Mouse (Mus musculus): ENCODE results near the gene Emsy. TPM values are rescaled to one million over a fixed set of nuclear protein-coding genes. Genes with fewer than 3 reads are reported as not detected.

Emsy gene
- polyA plus RNA-seq, 1 experiment: 14.8 TPM

DNA sequence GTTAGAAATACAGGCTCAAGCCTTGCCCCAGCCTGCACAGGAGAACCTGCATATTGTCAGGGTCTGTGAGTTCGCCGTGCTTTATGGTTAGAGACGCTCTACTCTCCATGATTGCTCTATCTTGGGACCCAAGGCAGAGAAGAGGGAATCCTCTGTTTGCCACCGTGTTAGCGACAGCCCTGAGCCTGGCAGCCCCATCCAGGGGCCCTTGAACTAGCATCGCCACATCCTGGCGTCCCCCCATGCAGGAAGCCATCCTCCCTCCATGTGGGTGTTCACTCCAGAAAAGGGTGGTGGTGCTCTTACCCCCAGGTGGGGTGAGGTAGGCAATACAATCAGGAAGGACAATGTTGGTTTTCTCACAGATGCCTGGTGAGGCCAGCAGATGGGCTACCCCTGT is 82.3 kb downstream of the Emsy start:
- H3K4me3 ChIP-seq (ENCODE audit: extremely low read depth, insufficient read depth, insufficient read length): no peak overlapping the region
- H3K36me3 ChIP-seq (ENCODE audit: control insufficient read depth, insufficient read depth, low read length): no peaks in the 10 kb centered on the region
- 66% methylated on average over 7 of the region's 7 CpGs for WGBS
- TF ChIP-seq POLR2A (IDR thresholded peaks at IDR 0.05; ENCODE audit: low read depth, low read length) (no peak), CTCF (IDR thresholded peaks at IDR 0.05; ENCODE audit: extremely low read depth, insufficient read depth, insufficient read length, insufficient replicate concordance) (no peak)
- no peaks in the 10 kb centered on the region for H3K4me1 ChIP-seq (ENCODE audit: control insufficient read depth, insufficient read depth, insufficient read length)
- no peak for DNase-seq (ENCODE audit: low read depth in 1 of 2, low spot score in 2 of 2)
- H3K27ac ChIP-seq (ENCODE audit: insufficient read depth, low read length): no peak overlapping the region
- H3K27me3 ChIP-seq (ENCODE audit: control insufficient read depth, insufficient read depth, low read length): no peaks in the 10 kb centered on the region

DNA sequence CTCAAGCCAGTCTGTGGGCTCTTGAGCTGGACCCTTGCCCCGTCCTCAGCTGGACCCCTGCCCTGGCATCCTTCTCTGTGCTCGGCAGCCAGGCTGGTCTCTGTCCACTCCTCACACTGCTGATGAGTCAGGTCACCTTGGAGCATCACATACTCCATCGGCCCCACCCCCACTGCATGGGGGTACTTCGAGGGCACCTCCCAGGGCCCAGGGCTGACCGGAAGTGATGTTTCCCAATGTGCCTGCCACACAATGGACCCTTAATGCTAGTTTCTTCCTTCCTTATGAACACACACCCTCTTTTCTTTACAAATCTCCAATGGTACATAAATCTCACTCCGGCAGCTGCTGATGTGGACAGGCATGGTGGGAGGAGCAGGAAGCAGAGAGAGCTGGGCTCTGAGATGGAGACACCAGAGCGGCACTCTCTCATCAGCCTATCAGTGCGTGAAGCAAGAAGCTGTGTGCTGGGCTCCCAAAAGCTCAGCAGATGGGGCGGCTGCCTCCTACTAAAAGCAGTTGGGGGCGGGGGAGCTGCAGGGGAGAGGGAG is 83.3 kb downstream of the Emsy start:
- TF ChIP-seq POLR2A (IDR thresholded peaks at IDR 0.05; ENCODE audit: low read depth, low read length): no peak
- H3K36me3 ChIP-seq (ENCODE audit: control insufficient read depth, insufficient read depth, low read length): no peaks in the 10 kb centered on the region
- H3K4me1 ChIP-seq (ENCODE audit: control insufficient read depth, insufficient read depth, insufficient read length): no peaks in the 10 kb centered on the region
- peak overlapping the region; percentile 5; the same call in 1 of the 2 replicates for H3K27ac ChIP-seq (ENCODE audit: insufficient read depth, low read length)
- WGBS: 45% methylated on average over 10 of the region's 10 CpGs
- no peak for DNase-seq (ENCODE audit: low read depth in 1 of 2, low spot score in 2 of 2)
- H3K4me3 ChIP-seq (ENCODE audit: extremely low read depth, insufficient read depth, insufficient read length): no peak overlapping the region
- no peaks in the 10 kb centered on the region for H3K27me3 ChIP-seq (ENCODE audit: control insufficient read depth, insufficient read depth, low read length)

DNA sequence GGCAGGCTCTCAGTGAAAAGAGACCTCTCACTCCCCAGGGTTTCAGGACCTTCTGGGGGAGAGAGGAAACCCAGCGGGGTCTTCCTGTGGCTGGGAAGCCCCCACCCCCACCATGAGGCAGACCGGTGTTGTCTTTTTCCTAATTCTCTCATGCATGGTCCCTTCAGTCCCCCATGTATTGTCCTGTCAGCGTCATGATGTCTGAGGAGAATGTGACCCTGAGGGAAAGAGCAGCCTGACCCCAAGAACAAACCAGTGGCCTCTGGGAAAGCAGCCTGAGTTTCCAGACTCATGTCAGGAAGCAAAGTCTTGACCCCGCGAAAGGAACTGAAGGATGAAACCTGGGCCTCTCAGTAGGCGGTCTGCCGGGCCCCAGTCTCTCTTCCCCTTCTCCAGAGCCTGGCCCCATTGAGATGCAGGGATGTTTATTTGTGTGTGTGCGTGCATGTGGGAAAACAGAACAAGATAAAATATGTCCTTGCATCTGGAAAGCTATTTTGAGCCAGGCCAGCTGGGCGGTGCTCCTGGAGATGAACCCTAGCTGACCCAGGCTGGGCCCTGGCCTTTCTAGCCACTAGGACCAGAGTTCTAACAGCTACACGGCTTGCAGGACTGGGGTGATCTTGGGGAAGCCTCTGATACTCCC is 84.2 kb downstream of the Emsy start:
- TF ChIP-seq POLR2A (IDR thresholded peaks at IDR 0.05; ENCODE audit: low read depth, low read length) (no peak), CTCF (IDR thresholded peaks at IDR 0.05; ENCODE audit: extremely low read depth, insufficient read depth, insufficient read length, insufficient replicate concordance) (no peak)
- Histone ChIP-seq H3K4me3 (ENCODE audit: extremely low read depth, insufficient read depth, insufficient read length) (no peak overlapping the region), H3K4me1 (ENCODE audit: control insufficient read depth, insufficient read depth, insufficient read length) (no peaks in the 10 kb centered on the region), H3K27me3 (ENCODE audit: control insufficient read depth, insufficient read depth, low read length) (no peaks in the 10 kb centered on the region), H3K27ac (ENCODE audit: insufficient read depth, low read length) (no peak overlapping the region), H3K36me3 (ENCODE audit: control insufficient read depth, insufficient read depth, low read length) (no peaks in the 10 kb centered on the region)
- 72% methylated on average over 10 of the region's 10 CpGs for WGBS
- no peak for DNase-seq (ENCODE audit: low read depth in 1 of 2, low spot score in 2 of 2)

DNA sequence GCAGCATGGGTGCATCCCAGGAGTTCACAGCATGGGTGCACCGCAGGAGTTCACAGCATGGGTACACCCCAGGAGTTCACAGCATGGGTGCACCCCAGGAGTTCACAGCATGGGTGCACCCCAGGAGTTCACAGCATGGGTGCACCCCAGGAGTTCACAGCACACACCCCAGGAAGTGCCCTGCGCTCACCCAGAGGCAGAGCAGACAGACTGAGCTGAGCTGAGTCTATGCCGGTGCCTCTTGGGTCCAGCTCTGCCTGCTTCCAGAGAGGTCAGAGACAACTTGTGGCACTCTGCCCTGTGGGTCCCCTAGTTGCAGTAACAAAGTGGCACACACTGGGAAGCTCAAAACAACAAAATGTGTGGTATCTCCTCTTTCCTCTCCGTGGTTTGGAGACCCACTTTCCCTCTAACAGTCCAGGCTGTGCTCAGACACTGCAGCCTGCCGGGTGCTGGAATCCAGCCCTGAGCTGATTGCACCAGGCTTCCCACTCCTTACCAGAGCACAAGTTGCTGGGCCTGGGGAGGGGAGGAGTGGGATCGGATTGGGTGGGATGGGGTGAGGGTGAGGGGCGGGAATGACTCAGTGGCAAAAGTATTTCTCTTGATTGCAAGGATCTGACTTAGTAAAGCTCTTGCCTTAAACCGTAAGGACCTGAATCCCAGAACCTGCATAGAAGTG is 85.6 kb downstream of the Emsy start:
- H3K27me3 ChIP-seq (ENCODE audit: control insufficient read depth, insufficient read depth, low read length): no peaks in the 10 kb centered on the region
- 68% methylated on average over 8 of the region's 8 CpGs for WGBS
- H3K36me3 ChIP-seq (ENCODE audit: control insufficient read depth, insufficient read depth, low read length): no peaks in the 10 kb centered on the region
- H3K4me1 ChIP-seq (ENCODE audit: control insufficient read depth, insufficient read depth, insufficient read length): no peaks in the 10 kb centered on the region
- no peak for DNase-seq (ENCODE audit: low read depth in 1 of 2, low spot score in 2 of 2)
- H3K4me3 ChIP-seq (ENCODE audit: extremely low read depth, insufficient read depth, insufficient read length): no peak overlapping the region
- no peak for TF ChIP-seq CTCF (IDR thresholded peaks at IDR 0.05; ENCODE audit: extremely low read depth, insufficient read depth, insufficient read length, insufficient replicate concordance)
- TF ChIP-seq POLR2A (IDR thresholded peaks at IDR 0.05; ENCODE audit: low read depth, low read length): no peak
- H3K27ac ChIP-seq (ENCODE audit: insufficient read depth, low read length): no peak overlapping the region

DNA sequence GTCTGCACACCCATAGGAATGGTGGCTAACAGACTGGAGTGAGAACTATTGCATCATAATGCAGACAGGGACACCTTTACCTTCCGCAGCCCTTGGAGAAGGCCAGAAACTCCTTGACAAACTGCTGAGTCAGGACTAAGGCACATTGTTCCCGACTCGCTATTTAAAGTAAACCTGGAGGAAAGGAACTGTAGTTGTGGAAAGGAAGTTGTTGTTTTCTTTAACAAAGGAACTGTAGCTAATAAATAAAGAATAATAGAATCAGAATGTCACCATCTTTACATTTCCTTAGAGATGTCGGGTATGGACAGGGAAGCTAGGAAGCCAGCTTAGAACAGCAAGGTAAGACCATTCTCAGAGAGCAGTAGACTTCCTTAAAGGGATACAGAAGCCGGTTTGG is 89.5 kb downstream of the Emsy start:
- WGBS: 55% methylated on average over 5 of the region's 5 CpGs
- no peak for DNase-seq (ENCODE audit: low read depth in 1 of 2, low spot score in 2 of 2)
- H3K4me1 ChIP-seq (ENCODE audit: control insufficient read depth, insufficient read depth, insufficient read length): peaks cover 5% of the 10 kb centered on the region; the same call in 1 of the 2 replicates
- no peaks in the 10 kb centered on the region for H3K36me3 ChIP-seq (ENCODE audit: control insufficient read depth, insufficient read depth, low read length)
- no peak overlapping the region for H3K4me3 ChIP-seq (ENCODE audit: extremely low read depth, insufficient read depth, insufficient read length)
- no peaks in the 10 kb centered on the region for H3K27me3 ChIP-seq (ENCODE audit: control insufficient read depth, insufficient read depth, low read length)
- no peak for TF ChIP-seq POLR2A (IDR thresholded peaks at IDR 0.05; ENCODE audit: low read depth, low read length)
- TF ChIP-seq CTCF (IDR thresholded peaks at IDR 0.05; ENCODE audit: extremely low read depth, insufficient read depth, insufficient read length, insufficient replicate concordance): no peak
- H3K27ac ChIP-seq (ENCODE audit: insufficient read depth, low read length): no peak overlapping the region

DNA sequence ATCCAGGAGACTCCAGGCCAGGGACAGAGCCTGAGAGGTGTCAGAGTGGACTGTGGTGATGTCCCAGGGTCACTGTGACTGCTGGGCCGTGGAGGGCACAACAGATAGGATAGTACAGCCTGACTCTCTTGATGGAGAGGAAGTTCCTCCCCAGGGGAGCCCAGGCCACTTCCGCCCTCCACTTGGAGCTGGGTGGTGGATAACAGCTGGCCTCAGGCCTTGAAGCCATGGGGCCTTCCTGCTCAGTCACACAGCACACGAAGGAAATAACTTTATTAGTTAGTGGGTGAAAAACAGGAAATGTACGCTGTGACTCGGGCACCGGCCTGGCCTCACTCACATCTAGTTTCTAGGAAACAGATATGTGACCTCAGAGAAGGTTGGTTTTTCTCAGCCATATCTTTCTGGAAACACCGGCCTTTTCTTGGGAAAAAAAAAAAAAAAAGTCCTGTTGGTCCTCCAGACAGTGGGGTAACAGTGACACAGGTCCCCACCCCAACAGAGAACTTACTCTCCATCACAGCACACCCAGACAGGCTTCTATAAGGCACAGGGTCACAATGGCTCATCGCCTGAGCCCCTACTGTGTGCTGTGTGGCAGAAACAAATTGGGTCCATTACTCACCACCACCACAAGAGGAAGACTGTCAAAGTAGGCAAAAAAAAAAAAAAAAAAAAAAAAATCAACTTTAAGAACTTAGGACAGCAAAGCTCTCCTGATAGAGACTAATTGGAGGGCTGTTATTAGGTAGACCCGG is 91.8 kb downstream of the Emsy start:
- Histone ChIP-seq H3K27me3 (ENCODE audit: control insufficient read depth, insufficient read depth, low read length) (no peaks in the 10 kb centered on the region), H3K4me1 (ENCODE audit: control insufficient read depth, insufficient read depth, insufficient read length) (peaks cover 5% of the 10 kb centered on the region; the same call in 1 of the 2 replicates), H3K4me3 (ENCODE audit: extremely low read depth, insufficient read depth, insufficient read length) (no peak overlapping the region), H3K36me3 (ENCODE audit: control insufficient read depth, insufficient read depth, low read length) (no peaks in the 10 kb centered on the region), H3K27ac (ENCODE audit: insufficient read depth, low read length) (no peak overlapping the region)
- TF ChIP-seq POLR2A (IDR thresholded peaks at IDR 0.05; ENCODE audit: low read depth, low read length): no peak
- TF ChIP-seq CTCF (IDR thresholded peaks at IDR 0.05; ENCODE audit: extremely low read depth, insufficient read depth, insufficient read length, insufficient replicate concordance): no peak
- no peak for DNase-seq (ENCODE audit: low read depth in 1 of 2, low spot score in 2 of 2)
- 24% methylated on average over 9 of the region's 9 CpGs for WGBS

Data from spleen, adult 2 months (tissue).